Mouse (Mus musculus) kidney, adult 2 months (tissue): ENCODE results near the gene Serpinb11. TPM values are rescaled to one million over a fixed set of nuclear protein-coding genes. Genes with fewer than 3 reads are reported as not detected.

Experiments
- DNase-seq: peaks from one replicate; pipeline ENCODE4 v3.0.0; 2021
- H3K27ac ChIP-seq: fragments of 200-500 bp; 2 replicates; pipeline ENCODE4 v1.5.1; 2012; ENCODE audit warnings: low read depth, low read length, control low read depth, inconsistent platforms; ENCODE audit not compliant: insufficient read depth
- H3K27me3 ChIP-seq: fragments of 200-500 bp; replicated peaks from 2 replicates; pipeline ENCODE4 v1.6.1; 2012; ENCODE audit warnings: mild to moderate bottlenecking, moderate library complexity, low read length, inconsistent platforms; ENCODE audit not compliant: control insufficient read depth, insufficient read depth
- H3K36me3 ChIP-seq: fragments of 200-500 bp; 2 replicates; pipeline ENCODE4 v1.6.1; 2012; ENCODE audit warnings: mild to moderate bottlenecking, moderate library complexity, low read length, inconsistent platforms; ENCODE audit not compliant: control insufficient read depth, insufficient read depth
- H3K4me1 ChIP-seq: fragments of 200-500 bp; 2 replicates; pipeline ENCODE4 v1.6.1; 2011; ENCODE audit warnings: low read length; ENCODE audit not compliant: control insufficient read depth, insufficient read depth
- H3K4me3 ChIP-seq: fragments of 200-500 bp; 2 replicates; pipeline ENCODE4 v1.5.1; 2011; ENCODE audit warnings: mild to moderate bottlenecking, low read depth, low read length, control low read depth; ENCODE audit not compliant: insufficient read depth
- CTCF ChIP-seq: fragments of 200-500 bp; conservative IDR thresholded peaks from 2 replicates; pipeline ENCODE4 v1.5.1; 2011; ENCODE audit warnings: low read depth, mild to moderate bottlenecking, control low read depth, low read length, moderate library complexity, mixed read lengths; ENCODE audit not compliant: insufficient read depth, insufficient read length
- POLR2A ChIP-seq: fragments of 200-500 bp; IDR thresholded peaks from one replicate; pipeline ENCODE4 v1.6.1; 2011; ENCODE audit warnings: low read depth, low read length, control low read depth
- WGBS: fragments of 180-500 bp; shearing (Covaris S2); methylation state at CpG from one replicate; pipeline ENCODE4 v1.1.7; 2018; 5-methylcytosine and 5-hydroxymethylcytosine counted together
- polyA plus RNA-seq: library from polyadenylated mRNA; depleted of rRNA; stranded (reverse); fragments of >200 nt; gene quantifications from 2 replicates; pipeline ENCODE4 v1.2.3, GENCODE M21; 2012; rRNA removed

Serpinb11 gene
- polyA plus RNA-seq, result not detected in 2 replicates

DNA sequence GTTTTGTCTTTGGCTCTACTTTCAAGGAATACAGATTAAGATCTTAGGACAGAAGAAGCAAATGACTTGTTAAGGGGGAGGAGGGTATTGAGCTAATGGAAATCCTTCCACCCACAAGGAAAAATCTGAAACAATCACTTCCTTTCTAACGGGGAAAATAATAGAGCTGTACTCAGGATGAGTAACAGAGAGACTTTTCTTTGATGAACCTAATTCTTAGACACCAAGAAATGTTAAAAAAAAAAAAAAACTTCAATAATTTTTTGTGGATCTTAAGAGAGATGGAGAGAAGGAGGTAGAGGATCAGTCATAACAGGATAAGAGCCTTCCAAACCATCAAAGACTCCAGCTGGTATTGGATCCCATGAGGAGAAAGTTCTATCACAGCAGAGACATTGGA is at the start of gene Serpinb11:
Gene Serpinb11, plus strand, starts transcription at position 301 of the 400 bp plus-strand sequence.
- H3K27ac ChIP-seq, result no peak within 1 kb of the TSS
- WGBS, result 34% methylated on average over 1 of the region's 1 CpGs
- no peak within 1 kb of the TSS for H3K4me3 ChIP-seq
- TF ChIP-seq CTCF (no peak), POLR2A (no peak)
- no peaks in the 10 kb centered on the region for H3K36me3 ChIP-seq
- no peaks in the 10 kb centered on the region for H3K4me1 ChIP-seq
- no peaks in the 10 kb centered on the region for H3K27me3 ChIP-seq
- no peak for DNase-seq

DNA sequence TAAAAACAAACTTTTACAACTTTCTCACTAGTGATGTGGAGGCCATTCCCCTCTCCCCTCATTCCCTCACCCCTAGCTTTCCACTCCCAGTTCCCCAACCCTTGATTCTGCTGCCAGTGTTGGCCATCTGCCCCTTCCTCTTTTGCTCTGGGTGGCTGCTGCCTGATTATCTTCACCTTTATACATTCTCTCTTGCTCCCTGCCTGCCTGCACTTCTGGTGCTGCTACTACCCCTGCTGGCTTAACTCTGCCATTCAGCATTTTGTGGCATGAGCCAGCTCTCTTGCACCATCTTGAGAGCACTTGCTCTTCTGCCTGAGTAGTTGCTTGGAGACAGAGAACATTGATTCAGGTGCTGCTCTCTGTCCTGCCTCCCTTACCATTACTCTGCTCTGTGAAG is 15.0 kb upstream of the Serpinb11 start:
- TF ChIP-seq CTCF (no peak), POLR2A (no peak)
- Histone ChIP-seq H3K36me3 (no peaks in the 10 kb centered on the region), H3K4me3 (no peak overlapping the region), H3K4me1 (no peaks in the 10 kb centered on the region), H3K27me3 (no peaks in the 10 kb centered on the region), H3K27ac (no peak overlapping the region)
- DNase-seq, result no peak

DNA sequence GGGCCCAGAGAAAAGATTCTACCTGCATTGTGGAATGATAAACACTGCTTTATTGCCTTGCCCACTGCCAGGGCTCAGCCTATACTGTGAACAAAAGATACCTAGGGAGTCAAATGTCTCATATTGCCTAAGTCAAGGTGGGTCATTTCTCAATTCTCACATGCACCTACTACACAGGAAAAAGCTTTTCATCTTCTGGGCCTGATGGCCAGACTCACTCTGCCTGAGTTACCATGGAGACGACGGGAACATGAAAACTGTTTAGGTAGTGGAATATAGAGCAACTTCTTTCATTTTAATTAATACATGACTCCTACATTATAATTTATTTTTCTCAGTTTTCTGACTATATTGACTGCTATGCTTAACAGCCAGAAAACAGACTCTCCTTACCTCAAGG is 14.2 kb upstream of the Serpinb11 start:
- no peak for TF ChIP-seq POLR2A
- no peak for TF ChIP-seq CTCF
- H3K4me1 ChIP-seq, result no peaks in the 10 kb centered on the region
- H3K27ac ChIP-seq, result no peak overlapping the region
- H3K4me3 ChIP-seq, result no peak overlapping the region
- no peaks in the 10 kb centered on the region for H3K27me3 ChIP-seq
- no peak for DNase-seq
- H3K36me3 ChIP-seq, result no peaks in the 10 kb centered on the region
- 91% methylated on average over 2 of the region's 2 CpGs for WGBS

GRCm38 (mm10) chr1:107350392-107350791 is 10.6 kb upstream of the Serpinb11 start:
- 29% methylated on average over 3 of the region's 3 CpGs for WGBS
- Histone ChIP-seq H3K4me3 (no peak overlapping the region), H3K27ac (no peak overlapping the region), H3K27me3 (no peaks in the 10 kb centered on the region), H3K36me3 (no peaks in the 10 kb centered on the region), H3K4me1 (no peaks in the 10 kb centered on the region)
- TF ChIP-seq CTCF (no peak), POLR2A (no peak)
- no peak for DNase-seq

- no peak overlapping the region for H3K4me3 ChIP-seq
- H3K27ac ChIP-seq, result no peak overlapping the region
- TF ChIP-seq CTCF (no peak), POLR2A (no peak)
- no peak for DNase-seq
- no peaks in the 10 kb centered on the region for H3K27me3 ChIP-seq
- H3K36me3 ChIP-seq, result no peaks in the 10 kb centered on the region
- H3K4me1 ChIP-seq, result no peaks in the 10 kb centered on the region
- 69% methylated on average over 2 of the region's 2 CpGs for WGBS
These were observed 9.9 kb upstream of the Serpinb11 start for GRCm38 (mm10) chr1:107351115-107351514.

DNA sequence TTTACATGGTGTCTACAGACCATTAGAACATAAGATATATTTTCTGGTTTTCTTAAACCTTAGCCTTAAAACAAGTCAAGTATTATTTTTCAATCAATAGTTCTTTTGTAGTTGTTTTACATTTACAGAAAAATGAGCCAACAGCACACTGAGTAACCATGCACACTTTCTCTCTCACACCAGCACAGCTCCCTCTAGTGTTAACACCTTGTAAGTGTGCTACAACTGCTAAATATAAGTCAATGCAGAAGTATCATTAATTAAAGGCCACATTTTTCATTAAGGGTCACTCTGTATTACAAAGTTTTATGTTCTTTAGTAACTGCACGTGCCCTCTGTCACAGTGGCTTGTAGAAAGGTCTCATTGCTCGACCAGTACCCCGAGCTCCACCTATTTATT is 8.0 kb upstream of the Serpinb11 start:
- Histone ChIP-seq H3K27ac (no peak overlapping the region), H3K36me3 (no peaks in the 10 kb centered on the region), H3K4me1 (no peaks in the 10 kb centered on the region), H3K27me3 (no peaks in the 10 kb centered on the region), H3K4me3 (no peak overlapping the region)
- WGBS, result 38% methylated on average over 3 of the region's 3 CpGs
- no peak for DNase-seq
- TF ChIP-seq CTCF, result no peak
- TF ChIP-seq POLR2A, result no peak

DNA sequence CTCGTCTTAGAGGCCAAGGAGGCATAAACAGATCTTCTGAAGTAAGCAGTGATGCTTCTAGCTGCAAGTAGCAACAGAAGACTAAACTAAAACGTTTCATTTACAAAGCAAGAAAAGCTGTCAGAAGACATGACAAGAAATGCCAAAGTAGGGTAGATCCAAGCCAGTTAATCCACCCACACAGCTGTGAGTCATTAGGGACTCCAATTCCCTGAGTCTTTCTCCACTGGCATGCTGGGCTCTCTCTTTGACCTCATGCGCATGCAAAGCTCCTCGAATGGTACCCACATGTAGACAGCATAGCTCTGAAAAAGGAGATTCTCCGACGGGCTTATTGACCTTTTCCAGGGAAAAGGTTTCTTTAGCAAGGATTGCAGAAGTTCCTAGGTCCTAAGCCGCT is 5.0 kb downstream of the Serpinb11 start:
- Histone ChIP-seq H3K27me3 (no peaks in the 10 kb centered on the region), H3K4me1 (no peaks in the 10 kb centered on the region), H3K36me3 (no peaks in the 10 kb centered on the region), H3K27ac (no peak overlapping the region), H3K4me3 (no peak overlapping the region)
- TF ChIP-seq CTCF, result no peak
- WGBS, result 76% methylated on average over 7 of the region's 7 CpGs
- DNase-seq, result no peak

GRCm38 (mm10) chr1:107368944-107369343 is 7.9 kb downstream of the Serpinb11 start:
- H3K27me3 ChIP-seq, result no peaks in the 10 kb centered on the region
- DNase-seq, result no peak
- WGBS, result 62% methylated on average over 2 of the region's 2 CpGs
- no peak for TF ChIP-seq POLR2A
- no peak overlapping the region for H3K4me3 ChIP-seq
- no peaks in the 10 kb centered on the region for H3K4me1 ChIP-seq
- H3K27ac ChIP-seq, result no peak overlapping the region
- no peaks in the 10 kb centered on the region for H3K36me3 ChIP-seq
